Mouse (Mus musculus) ES-Bruce4 (cell line): Measurements from ENCODE around the gene Ptgis.

Experiments
- CTCF ChIP-seq: IDR thresholded peaks from one replicate; pipeline ENCODE4 v1.8.1; 2011; ENCODE audit warnings: low read depth, low read length
- EP300 ChIP-seq: IDR thresholded peaks from 2 replicates; pipeline ENCODE4 v1.6.1; 2011; ENCODE audit warnings: low read depth, low read length; ENCODE audit not compliant: insufficient read depth
- POLR2A ChIP-seq: IDR thresholded peaks from one replicate; pipeline ENCODE4 v1.8.1; 2011; ENCODE audit warnings: low read length; ENCODE audit not compliant: insufficient read depth

DNA sequence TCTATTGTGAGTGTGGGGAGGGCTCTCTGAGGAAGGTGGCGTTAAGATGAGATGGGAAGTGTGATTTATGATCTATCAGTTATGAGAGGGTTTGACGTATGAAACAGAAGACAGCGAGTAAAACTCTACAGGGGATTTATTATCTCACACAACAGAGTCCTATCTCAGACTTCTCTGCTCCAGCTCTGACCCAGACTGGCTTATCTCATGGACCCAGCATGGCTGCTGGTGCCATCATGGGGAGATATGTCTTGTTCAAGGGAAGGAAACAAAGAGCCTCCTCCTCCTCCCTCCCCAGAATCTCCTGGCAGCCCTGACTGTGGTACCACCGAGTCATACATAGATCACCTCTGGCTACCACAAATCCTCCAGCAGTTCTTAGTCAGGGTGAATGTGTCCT is 98.6 kb downstream of the Ptgis start:
- TF ChIP-seq CTCF (no peak), POLR2A (no peak), EP300 (no peak)
